Mouse (Mus musculus) midbrain, embryonic 12.5 days (tissue): ENCODE results near the gene Ifnab. TPM values are rescaled to one million over a fixed set of nuclear protein-coding genes. Genes with fewer than 3 reads are reported as not detected.
A peak's percentile ranks its signal among the peaks of the same experiment; 100 is the strongest.

Experiments used
- ATAC-seq: fragments of 200-750 bp; cut with Nextera tagmentation; 2 replicates; pipeline ENCODE4 v1.8.0; 2017; ENCODE audit warnings: low read depth, moderate TSS enrichment, moderate library complexity; ENCODE audit not compliant: low FRiP score
- H3K27ac ChIP-seq: fragments of 300-500 bp; sonication (generic); replicated peaks from 2 replicates; pipeline ENCODE4 v1.5.1; 2016; ENCODE audit warnings: mild to moderate bottlenecking
- H3K27me3 ChIP-seq: fragments of 300-500 bp; sonication (generic); 2 replicates; pipeline ENCODE4 v1.6.1; 2016; ENCODE audit warnings: mild to moderate bottlenecking
- H3K36me3 ChIP-seq: fragments of 300-500 bp; sonication (generic); 2 replicates; pipeline ENCODE4 v1.6.1; 2016
- H3K4me1 ChIP-seq: fragments of 300-500 bp; sonication (generic); 2 replicates; pipeline ENCODE4 v1.6.1; 2016
- H3K4me2 ChIP-seq: fragments of 300-500 bp; sonication (generic); replicated peaks from 2 replicates; pipeline ENCODE4 v1.6.1; 2016; ENCODE audit warnings: mild to moderate bottlenecking, moderate library complexity
- H3K4me3 ChIP-seq: fragments of 300-500 bp; sonication (generic); 2 replicates; pipeline ENCODE4 v1.5.1; 2016; ENCODE audit warnings: mild to moderate bottlenecking
- H3K9ac ChIP-seq: fragments of 300-500 bp; sonication (generic); replicated peaks from 2 replicates; pipeline ENCODE4 v1.6.1; 2016; ENCODE audit warnings: mild to moderate bottlenecking, moderate library complexity
- H3K9me3 ChIP-seq: fragments of 300-500 bp; sonication (generic); 2 replicates; pipeline ENCODE4 v1.6.1; 2016; ENCODE audit warnings: mild to moderate bottlenecking
- WGBS: fragments of 180-500 bp; shearing (Covaris S2); methylation state at CpG from one replicate; pipeline ENCODE4 v1.1.7; 2016; 5-methylcytosine and 5-hydroxymethylcytosine counted together
- polyA plus RNA-seq: library from polyadenylated mRNA; unstranded; fragments of >200 nt; fragmentation: Nextera tagmentation; extraction: Ambion mirVana; gene quantifications from 2 replicates; pipeline ENCODE4 v1.2.1, GENCODE M21; 2016

Ifnab gene
- polyA plus RNA-seq, 1 experiment from 2014 or later, result not detected

GRCm38 (mm10) chr4:88699301-88699700, 8.1 kb upstream of the Ifnab start:
- no peaks in the 10 kb centered on the region for H3K9me3 ChIP-seq
- no peak for ATAC-seq
- no peak overlapping the region for H3K4me3 ChIP-seq
- WGBS, result 84% methylated on average over 1 of the region's 1 CpGs
- H3K27me3 ChIP-seq, result no peaks in the 10 kb centered on the region
- H3K4me1 ChIP-seq, result no peaks in the 10 kb centered on the region
- H3K9ac ChIP-seq, result no peak overlapping the region
- no peak overlapping the region for H3K27ac ChIP-seq
- H3K4me2 ChIP-seq, result no peak overlapping the region
- no peaks in the 10 kb centered on the region for H3K36me3 ChIP-seq

DNA sequence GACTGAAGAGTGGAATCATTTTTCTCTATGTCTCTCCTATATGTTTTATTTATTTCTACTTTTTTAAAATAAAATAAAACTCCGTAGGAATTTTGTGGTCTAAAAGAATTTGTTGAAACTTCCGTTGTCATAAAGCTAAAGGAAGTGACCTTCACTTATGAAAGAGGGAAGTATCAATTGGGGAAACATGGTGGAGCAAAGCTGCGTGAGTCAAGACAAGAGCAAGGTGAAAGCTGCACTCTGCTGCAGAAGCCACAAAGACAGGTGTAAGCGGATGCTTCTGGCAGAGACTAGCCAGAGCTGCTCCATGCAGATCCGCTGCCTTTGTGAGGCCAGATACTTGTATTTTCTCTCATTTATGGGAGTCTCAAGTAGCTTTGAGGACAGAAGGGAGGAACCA, 7.6 kb upstream of the Ifnab start:
- Histone ChIP-seq H3K27me3 (no peaks in the 10 kb centered on the region), H3K27ac (no peak overlapping the region), H3K4me3 (no peak overlapping the region), H3K4me1 (no peaks in the 10 kb centered on the region), H3K4me2 (no peak overlapping the region), H3K36me3 (no peaks in the 10 kb centered on the region), H3K9me3 (no peaks in the 10 kb centered on the region), H3K9ac (no peak overlapping the region)
- WGBS, result 87% methylated on average over 5 of the region's 5 CpGs
- no peak for ATAC-seq

GRCm38 (mm10) chr4:88697753-88698152, 6.6 kb upstream of the Ifnab start:
- Histone ChIP-seq H3K9me3 (no peaks in the 10 kb centered on the region), H3K4me1 (no peaks in the 10 kb centered on the region), H3K27ac (no peak overlapping the region), H3K9ac (no peak overlapping the region), H3K4me2 (no peak overlapping the region), H3K36me3 (no peaks in the 10 kb centered on the region), H3K4me3 (no peak overlapping the region), H3K27me3 (no peaks in the 10 kb centered on the region)
- ATAC-seq, result no peak
- WGBS, result 85% methylated on average over 4 of the region's 4 CpGs

- Histone ChIP-seq H3K4me2 (no peak overlapping the region), H3K27ac (no peak overlapping the region), H3K36me3 (no peaks in the 10 kb centered on the region), H3K4me3 (no peak overlapping the region), H3K27me3 (no peaks in the 10 kb centered on the region), H3K9ac (no peak overlapping the region), H3K4me1 (no peaks in the 10 kb centered on the region), H3K9me3 (no peaks in the 10 kb centered on the region)
- no peak for ATAC-seq
- WGBS, result 67% methylated on average over 6 of the region's 6 CpGs
Observed at GRCm38 (mm10) chr4:88697108-88697507, 5.9 kb upstream of the Ifnab start.

- Histone ChIP-seq H3K4me3 (no peak overlapping the region), H3K9me3 (no peaks in the 10 kb centered on the region), H3K27me3 (no peaks in the 10 kb centered on the region), H3K4me2 (no peak overlapping the region), H3K9ac (no peak overlapping the region), H3K36me3 (no peaks in the 10 kb centered on the region), H3K4me1 (no peaks in the 10 kb centered on the region), H3K27ac (no peak overlapping the region)
- peak; percentile 75 for ATAC-seq
- 22% methylated on average over 3 of the region's 3 CpGs for WGBS
Observed at GRCm38 (mm10) chr4:88696237-88696884, 5.2 kb upstream of the Ifnab start.

DNA sequence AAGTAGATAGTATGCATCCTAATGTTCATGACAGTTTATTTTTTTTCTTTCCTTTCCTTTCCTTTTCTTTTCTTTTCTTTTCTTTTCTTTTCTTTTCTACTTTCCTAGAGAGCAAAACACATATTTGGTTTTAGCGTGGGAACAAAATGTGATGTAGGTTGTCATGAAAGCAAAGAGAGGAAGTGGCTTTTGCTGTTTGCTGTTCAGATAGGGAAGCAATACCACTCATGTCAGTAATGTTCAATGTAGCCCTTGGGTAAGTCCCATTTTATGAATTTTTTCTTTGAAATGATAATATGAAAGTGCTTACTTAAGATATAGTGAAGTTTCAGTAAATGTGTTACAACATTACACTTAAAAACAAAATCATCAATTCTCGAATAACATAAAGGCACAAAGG, 2.2 kb upstream of the Ifnab start:
- no peak overlapping the region for H3K4me2 ChIP-seq
- H3K4me1 ChIP-seq, result no peaks in the 10 kb centered on the region
- H3K9ac ChIP-seq, result no peak overlapping the region
- H3K27ac ChIP-seq, result no peak overlapping the region
- no peak overlapping the region for H3K4me3 ChIP-seq
- H3K27me3 ChIP-seq, result no peaks in the 10 kb centered on the region
- no peaks in the 10 kb centered on the region for H3K36me3 ChIP-seq
- 97% methylated on average over 2 of the region's 2 CpGs for WGBS
- no peaks in the 10 kb centered on the region for H3K9me3 ChIP-seq
- ATAC-seq, result no peak

- ATAC-seq, result no peak
- H3K9ac ChIP-seq, result no peak overlapping the region
- H3K9me3 ChIP-seq, result no peaks in the 10 kb centered on the region
- H3K4me2 ChIP-seq, result no peak overlapping the region
- 79% methylated on average over 1 of the region's 1 CpGs for WGBS
- no peak overlapping the region for H3K4me3 ChIP-seq
- no peaks in the 10 kb centered on the region for H3K27me3 ChIP-seq
- H3K4me1 ChIP-seq, result no peaks in the 10 kb centered on the region
- H3K27ac ChIP-seq, result no peak overlapping the region
- H3K36me3 ChIP-seq, result no peaks in the 10 kb centered on the region
Observed at GRCm38 (mm10) chr4:88692537-88692936, 1.4 kb upstream of the Ifnab start.

DNA sequence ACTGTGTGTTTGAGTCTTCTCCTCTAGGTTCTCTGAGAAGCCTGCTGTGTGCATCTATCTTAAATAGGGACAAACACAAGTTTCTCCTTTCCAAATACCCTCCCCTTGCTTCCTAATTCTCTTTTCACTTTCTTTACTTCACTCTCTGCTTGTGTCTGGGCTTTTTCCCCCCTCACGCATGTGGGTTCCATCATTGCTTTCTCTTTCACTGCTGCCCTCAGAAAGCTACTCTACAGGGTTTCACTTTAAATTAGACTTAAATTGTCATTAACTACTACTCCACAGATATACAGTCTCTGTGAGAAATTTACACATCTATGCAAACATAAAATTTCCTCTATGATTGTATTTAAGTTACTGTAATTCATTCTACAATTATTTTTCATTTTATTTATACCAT, 7.3 kb downstream of the Ifnab start, which contains the start of gene Ifna2:
Ifna2 (minus strand) TSS at position 101 of the 400 bp plus-strand sequence.
- WGBS, result 92% methylated on average over 1 of the region's 1 CpGs

GRCm38 (mm10) chr4:88681353-88681752, 9.8 kb downstream of the Ifnab start:
- no peak overlapping the region for H3K4me2 ChIP-seq
- no peaks in the 10 kb centered on the region for H3K9me3 ChIP-seq
- H3K9ac ChIP-seq, result no peak overlapping the region
- WGBS, result 85% methylated on average over 3 of the region's 3 CpGs
- H3K36me3 ChIP-seq, result no peaks in the 10 kb centered on the region
- H3K4me1 ChIP-seq, result no peaks in the 10 kb centered on the region
- H3K27me3 ChIP-seq, result no peaks in the 10 kb centered on the region
- ATAC-seq, result no peak
- no peak overlapping the region for H3K27ac ChIP-seq
- no peak overlapping the region for H3K4me3 ChIP-seq

More for the DNA sequence above, 7.3 kb downstream of the Ifnab start, which contains the start of gene Ifna2:
- H3K4me2 ChIP-seq, result no peak within 1 kb of the TSS
- H3K9me3 ChIP-seq, result no peaks in the 10 kb centered on the region
- no peaks in the 10 kb centered on the region for H3K36me3 ChIP-seq
- no peaks in the 10 kb centered on the region for H3K4me1 ChIP-seq
- H3K9ac ChIP-seq, result no peak within 1 kb of the TSS
- no peak for ATAC-seq
- no peak within 1 kb of the TSS for H3K4me3 ChIP-seq
- no peaks in the 10 kb centered on the region for H3K27me3 ChIP-seq
- H3K27ac ChIP-seq, result no peak within 1 kb of the TSS

DNA sequence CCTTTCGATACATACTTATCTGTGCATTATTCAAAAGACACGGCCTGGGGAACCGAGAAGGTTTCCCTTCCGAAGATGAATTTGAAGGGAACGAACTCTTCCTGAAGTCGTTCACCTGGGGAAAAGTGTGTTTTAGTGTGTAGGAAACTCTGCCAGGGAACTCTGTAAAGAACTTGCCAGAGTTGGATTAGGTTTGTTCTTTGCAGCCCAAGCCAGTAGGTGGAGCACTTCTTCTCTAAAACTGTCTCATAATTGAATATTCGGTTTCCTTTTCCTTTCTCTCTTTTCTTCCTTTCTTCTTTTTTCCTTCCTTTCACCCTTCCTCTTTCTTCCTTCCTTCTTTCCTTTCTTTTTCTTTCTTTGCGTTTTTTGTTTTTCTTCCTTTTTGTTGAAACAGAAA, 10.8 kb downstream of the Ifnab start:
- Histone ChIP-seq H3K4me3 (no peak overlapping the region), H3K4me1 (no peaks in the 10 kb centered on the region), H3K27me3 (no peaks in the 10 kb centered on the region), H3K36me3 (no peaks in the 10 kb centered on the region), H3K27ac (no peak overlapping the region), H3K9me3 (no peaks in the 10 kb centered on the region), H3K9ac (no peak overlapping the region), H3K4me2 (no peak overlapping the region)
- 53% methylated on average over 8 of the region's 8 CpGs for WGBS
- no peak for ATAC-seq

DNA sequence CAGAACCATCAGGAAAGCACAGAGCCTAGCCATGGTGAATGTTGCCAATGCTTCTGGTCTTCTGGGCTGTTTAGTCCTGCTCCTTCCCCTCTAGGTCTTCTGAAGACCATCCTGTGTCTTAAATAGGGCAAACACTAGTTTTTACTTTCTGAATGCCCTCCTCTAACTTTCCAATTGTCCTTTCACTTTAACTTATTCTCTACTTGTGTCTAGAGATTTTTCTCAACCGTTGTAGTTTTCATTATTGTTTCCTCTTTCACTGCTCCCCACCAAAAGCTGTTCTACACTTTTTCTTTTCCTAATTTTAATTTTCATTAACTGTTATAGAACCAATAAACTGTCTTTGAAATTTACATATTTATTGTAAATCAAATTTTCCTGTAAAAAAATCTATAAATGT, 14.3 kb downstream of the Ifnab start, which contains the start of gene Ifna16:
Ifna16 (minus strand) TSS at position 101 of the 400 bp plus-strand sequence.
- H3K4me3 ChIP-seq, result no peak within 1 kb of the TSS
- ATAC-seq, result no peak
- no peaks in the 10 kb centered on the region for H3K27me3 ChIP-seq
- no peak within 1 kb of the TSS for H3K9ac ChIP-seq
- 77% methylated on average over 1 of the region's 1 CpGs for WGBS
- H3K27ac ChIP-seq, result no peak within 1 kb of the TSS
- H3K9me3 ChIP-seq, result no peaks in the 10 kb centered on the region
- H3K4me2 ChIP-seq, result no peak within 1 kb of the TSS
- no peaks in the 10 kb centered on the region for H3K36me3 ChIP-seq
- H3K4me1 ChIP-seq, result no peaks in the 10 kb centered on the region

DNA sequence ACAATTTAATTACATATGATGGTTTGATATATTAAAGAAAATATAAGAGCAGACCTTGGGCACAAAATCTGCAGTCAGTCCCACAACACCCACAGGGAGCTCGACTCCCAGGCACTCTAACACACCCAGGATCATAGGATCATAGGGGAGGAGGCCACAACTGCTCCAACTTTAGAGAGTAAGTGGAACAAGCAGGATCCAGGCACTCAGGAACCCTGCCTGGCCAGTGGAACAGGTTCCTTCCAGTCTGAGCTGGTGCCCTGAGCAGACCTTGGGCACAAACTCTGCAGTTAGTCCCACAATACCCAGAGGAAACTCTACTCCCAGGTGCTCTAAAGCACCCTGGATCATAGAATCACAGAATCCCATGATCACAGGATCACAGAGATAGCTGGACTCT, 35.7 kb downstream of the Ifnab start:
- Histone ChIP-seq H3K4me1 (no peaks in the 10 kb centered on the region), H3K4me3 (no peak overlapping the region), H3K9me3 (no peaks in the 10 kb centered on the region), H3K36me3 (no peaks in the 10 kb centered on the region), H3K27me3 (no peaks in the 10 kb centered on the region), H3K9ac (no peak overlapping the region), H3K4me2 (no peak overlapping the region), H3K27ac (no peak overlapping the region)
- no peak for ATAC-seq
- 50% methylated on average over 1 of the region's 1 CpGs for WGBS

- H3K4me2 ChIP-seq, result no peak overlapping the region
- no peak overlapping the region for H3K4me3 ChIP-seq
- no peaks in the 10 kb centered on the region for H3K4me1 ChIP-seq
- no peaks in the 10 kb centered on the region for H3K9me3 ChIP-seq
- H3K9ac ChIP-seq, result no peak overlapping the region
- H3K27me3 ChIP-seq, result no peaks in the 10 kb centered on the region
- WGBS, result 74% methylated on average over 3 of the region's 3 CpGs
- no peak overlapping the region for H3K27ac ChIP-seq
- ATAC-seq, result no peak
- H3K36me3 ChIP-seq, result no peaks in the 10 kb centered on the region
Observed at GRCm38 (mm10) chr4:88653644-88654043, 37.5 kb downstream of the Ifnab start.
